Mouse (Mus musculus): ENCODE results near the gene Cmtr1.
A peak's percentile ranks its signal among the peaks of the same experiment; 100 is the strongest.

- no peak for TF ChIP-seq JUND (conservative IDR thresholded peaks at IDR 0.05; ENCODE audit: low read depth, low read length)
- no peak for TF ChIP-seq MYC (IDR thresholded peaks at IDR 0.05; ENCODE audit: low read depth, low read length)
- TF ChIP-seq TCF12 (IDR thresholded peaks at IDR 0.05; ENCODE audit: low read depth, low read length): no peak
- TF ChIP-seq SMC3 (IDR thresholded peaks at IDR 0.05; ENCODE audit: low read depth, low read length): peak; percentile 83
- TF ChIP-seq USF1 (IDR thresholded peaks at IDR 0.05; ENCODE audit: low read depth, low read length): no peak
- TF ChIP-seq RCOR1 (conservative IDR thresholded peaks at IDR 0.05; ENCODE audit: low read depth, low read length): no peak
- peak in 1 of 2 experiments; percentile 65; a peak in 2 of 4 replicates for TF ChIP-seq CTCF (conservative IDR thresholded peaks at IDR 0.05 in 1 of 2, IDR thresholded peaks at IDR 0.05 in 1 of 2; ENCODE audit: low read depth in 2 of 2, low read length in 2 of 2)
- no peak for TF ChIP-seq USF2 (conservative IDR thresholded peaks at IDR 0.05; ENCODE audit: low read depth, low read length)
- TF ChIP-seq ETS1 (conservative IDR thresholded peaks at IDR 0.05; ENCODE audit: low read depth, low read length): no peak
- no peak for TF ChIP-seq NRF1 (IDR thresholded peaks at IDR 0.05; ENCODE audit: low read depth, low read length)
- no peak for TF ChIP-seq NELFE (IDR thresholded peaks at IDR 0.05; ENCODE audit: low read depth, low read length)
- TF ChIP-seq POLR2A (IDR thresholded peaks at IDR 0.05; ENCODE audit: low read depth, low read length): no peak
- TF ChIP-seq EP300 (IDR thresholded peaks at IDR 0.05; ENCODE audit: low read length): no peak
Measured at GRCm38 (mm10) chr17:29754510-29754909, 94.1 kb downstream of the Cmtr1 start.
